In genomic region chr10:93919227-93919626, GRCm38 (mm10) we compare ENCODE assay signal across 8 mouse cellular contexts. TPM values are rescaled to one million over a fixed set of nuclear protein-coding genes. Genes with fewer than 3 reads are reported as not detected.
DNase-seq lines count a peak whose midpoint lies in the region; ATAC-seq and TF ChIP-seq lines count a peak whose summit lies in the region.

No protein-coding gene starts in this region.

- H3K27me3 ChIP-seq in intestine, embryonic 15.5 days (replicated peaks) = no peaks in the 10 kb centered on the region

- H3K4me2 ChIP-seq in intestine, embryonic 15.5 days (replicated peaks) = peak overlapping the region; percentile 7; the same call in 1 of the 2 replicates

- H3K9ac ChIP-seq in intestine, embryonic 15.5 days = no peak overlapping the region

- no peaks in the 10 kb centered on the region for H3K36me3 ChIP-seq in intestine, embryonic 15.5 days

- H3K4me1 ChIP-seq in intestine, embryonic 15.5 days (replicated peaks) = peaks cover 6% of the 10 kb centered on the region; the same call in 1 of the 2 replicates
- H3K4me1 ChIP-seq in lung, adult 2 months (ENCODE audit: control insufficient read depth, insufficient read depth, low read length) = peaks cover 19% of the 10 kb centered on the region

- TF ChIP-seq CTCF in lung, adult 2 months (IDR thresholded peaks at IDR 0.05; ENCODE audit: insufficient read depth, low read length) = no peak

- TF ChIP-seq POLR2A in lung, adult 2 months (IDR thresholded peaks at IDR 0.05; ENCODE audit: borderline replicate concordance, extremely low read depth, low read depth, low read length) = no peak

- peak; percentile 37 for DNase-seq in adrenal gland, adult 2 months
- DNase-seq in adrenal gland, postnatal 4 days (ENCODE audit: low spot score in 2 of 2) = no peak
- DNase-seq in spleen, postnatal 36 days (ENCODE audit: low spot score in 2 of 2) = peak; percentile 4 to 5
- DNase-seq in spleen, adult 12 weeks (ENCODE audit: low spot score) = no peak
- peak; percentile 13 for DNase-seq in lung, adult 2 months
- DNase-seq in retina, postnatal 1 day = no peak
- no peak for DNase-seq in embryo, embryonic 10 days (ENCODE audit: low spot score)

- no peaks in the 10 kb centered on the region for H3K9me3 ChIP-seq in intestine, embryonic 15.5 days

- WGBS in intestine, embryonic 15.5 days = 55% methylated on average over 13 of the region's 13 CpGs
- WGBS in lung, adult 2 months = 27% methylated on average over 13 of the region's 13 CpGs

- H3K4me3 ChIP-seq in intestine, embryonic 15.5 days (replicated peaks) = no peak overlapping the region
- H3K4me3 ChIP-seq in lung, adult 2 months (replicated peaks; ENCODE audit: extremely low read depth, low read depth, low read length) = peak overlapping the region; percentile 46

- H3K27ac ChIP-seq in intestine, embryonic 15.5 days = 0 out of 2 replicates have a peak overlapping the region, but pooled peaks have one; percentile 11

- peak; percentile 23; the same call in 1 of the 2 replicates for ATAC-seq in intestine, embryonic 15.5 days

RNA-seq across cellular contexts. Expression of gene Metap2, which starts 22.3 kb away (rescaled TPM):
- 100 to 1,000 TPM; 156 to 171 TPM for total RNA-seq in adrenal gland, adult 2 months (2021)
- 24.1 and 36.3 TPM in 2 replicates for polyA plus RNA-seq in adrenal gland, adult 2 months (2012; rRNA removed)
- 100 to 1,000 TPM; 217 to 253 TPM for total RNA-seq in adrenal gland, postnatal 4 days (2021)
- polyA plus RNA-seq in intestine, embryonic 15.5 days (2015; fragmentation: Nextera tagmentation; extraction: Ambion mirVana) = 171 and 194 TPM in 2 replicates
- 32.1 and 42.0 TPM in 2 replicates for polyA plus RNA-seq in lung, adult 2 months (2012; rRNA removed)

Comparison
In these comparisons a context has a peak if more than half of its experiments do, and no peak if none do; other contexts are left out.
1. DNase-seq: peak in adrenal gland, adult 2 months (single experiment), spleen, postnatal 36 days (2 of 2) and lung, adult 2 months (single experiment); none in adrenal gland, postnatal 4 days (0 of 2), spleen, adult 12 weeks (single experiment), retina, postnatal 1 day (single experiment) and embryo, embryonic 10 days (single experiment).